Mouse (Mus musculus) macrophage (primary cell): ENCODE measurements around the gene Ugcg. TPM values are rescaled to one million over a fixed set of nuclear protein-coding genes. Genes with fewer than 3 reads are reported as not detected.
A peak's percentile ranks its signal among the peaks of the same experiment; 100 is the strongest.

Source experiments
- H3K27ac ChIP-seq: fragments of 350-480 bp; formaldehyde crosslinking; 2 replicates; pipeline ENCODE4 v1.9.0; 2021
- H3K36me3 ChIP-seq: fragments of 350-480 bp; formaldehyde crosslinking; 2 replicates; pipeline ENCODE4 v1.9.0; 2021; ENCODE audit errors: inconsistent target
- H3K4me3 ChIP-seq: fragments of 350-480 bp; formaldehyde crosslinking; 2 replicates; pipeline ENCODE4 v1.9.0; 2021; ENCODE audit errors: inconsistent target
- H3K79me2 ChIP-seq: fragments of 350-480 bp; formaldehyde crosslinking; 2 replicates; pipeline ENCODE4 v1.9.0; 2021; ENCODE audit errors: inconsistent target
- WGBS: methylation state at CpG from one replicate; pipeline ENCODE4 v1.1.7; 2026; ENCODE audit warnings: inconsistent platforms; ENCODE audit not compliant: missing documents; 5-methylcytosine and 5-hydroxymethylcytosine counted together
- polyA plus RNA-seq: library from polyadenylated mRNA; stranded (reverse); fragments of 250-400 nt; gene quantifications from 3 replicates; pipeline ENCODE4 v1.2.4, GENCODE M21; 2018; ENCODE audit warnings: inconsistent platforms

The Ugcg gene
- polyA plus RNA-seq, 1 experiment from 2014 or later, result 16.7 TPM

- Histone ChIP-seq H3K4me3 (no peak overlapping the region), H3K27ac (no peak overlapping the region), H3K79me2 (no peaks in the 10 kb centered on the region), H3K36me3 (no peaks in the 10 kb centered on the region)
- 86% methylated on average over 4 of the region's 6 CpGs for WGBS
Observed at GRCm38 (mm10) chr4:59231266-59232055, 42.4 kb downstream of the Ugcg start.

GRCm38 (mm10) chr4:59234014-59234413 lies 45.0 kb downstream of the Ugcg start:
- no peak overlapping the region for H3K27ac ChIP-seq

GRCm38 (mm10) chr4:59234451-59235216 lies 45.6 kb downstream of the Ugcg start:
- H3K27ac ChIP-seq, result no peak overlapping the region
- H3K79me2 ChIP-seq, result no peaks in the 10 kb centered on the region
- H3K4me3 ChIP-seq, result no peak overlapping the region
- 90% methylated on average over 23 of the region's 23 CpGs for WGBS
- no peaks in the 10 kb centered on the region for H3K36me3 ChIP-seq

More at GRCm38 (mm10) chr4:59234014-59234413, 45.0 kb downstream of the Ugcg start:
- H3K36me3 ChIP-seq, result no peaks in the 10 kb centered on the region
- no peaks in the 10 kb centered on the region for H3K79me2 ChIP-seq
- WGBS, result 96% methylated on average over 8 of the region's 10 CpGs
- no peak overlapping the region for H3K4me3 ChIP-seq

- H3K27ac ChIP-seq, result no peak overlapping the region
- WGBS, result 68% methylated on average over 2 of the region's 3 CpGs
- H3K36me3 ChIP-seq, result no peaks in the 10 kb centered on the region
- no peak overlapping the region for H3K4me3 ChIP-seq
- no peaks in the 10 kb centered on the region for H3K79me2 ChIP-seq
Observed at GRCm38 (mm10) chr4:59236362-59236761, 47.3 kb downstream of the Ugcg start.

- peak overlapping the region; percentile 94 for H3K27ac ChIP-seq
- no peaks in the 10 kb centered on the region for H3K36me3 ChIP-seq
- H3K4me3 ChIP-seq, result peak overlapping the region; percentile 10; the same call in 1 of the 2 replicates
- WGBS, result 2% methylated on average over 9 of the region's 9 CpGs
- no peaks in the 10 kb centered on the region for H3K79me2 ChIP-seq
Observed at GRCm38 (mm10) chr4:59238641-59239311, 49.7 kb downstream of the Ugcg start.

GRCm38 (mm10) chr4:59239312-59239728 lies 50.3 kb downstream of the Ugcg start:
- H3K27ac ChIP-seq, result peak overlapping the region; percentile 94
- no peaks in the 10 kb centered on the region for H3K36me3 ChIP-seq
- H3K4me3 ChIP-seq, result peak overlapping the region; percentile 10; the same call in 1 of the 2 replicates
- 40% methylated on average over 9 of the region's 9 CpGs for WGBS
- H3K79me2 ChIP-seq, result no peaks in the 10 kb centered on the region

GRCm38 (mm10) chr4:59240160-59240559 lies 51.1 kb downstream of the Ugcg start:
- H3K79me2 ChIP-seq, result no peaks in the 10 kb centered on the region
- 86% methylated on average over 9 of the region's 9 CpGs for WGBS
- H3K4me3 ChIP-seq, result no peak overlapping the region
- H3K27ac ChIP-seq, result peak overlapping the region; percentile 94
- H3K36me3 ChIP-seq, result no peaks in the 10 kb centered on the region

GRCm38 (mm10) chr4:59241096-59241495 lies 52.0 kb downstream of the Ugcg start:
- Histone ChIP-seq H3K79me2 (no peaks in the 10 kb centered on the region), H3K36me3 (no peaks in the 10 kb centered on the region), H3K4me3 (no peak overlapping the region), H3K27ac (no peak overlapping the region)
- 94% methylated on average over 4 of the region's 4 CpGs for WGBS

- WGBS, result 96% methylated on average over 3 of the region's 3 CpGs
- H3K27ac ChIP-seq, result no peak overlapping the region
- no peaks in the 10 kb centered on the region for H3K36me3 ChIP-seq
- no peak overlapping the region for H3K4me3 ChIP-seq
- H3K79me2 ChIP-seq, result no peaks in the 10 kb centered on the region
Observed at GRCm38 (mm10) chr4:59242221-59242620, 53.2 kb downstream of the Ugcg start.

- H3K79me2 ChIP-seq, result no peaks in the 10 kb centered on the region
- WGBS, result 50% methylated on average over 7 of the region's 7 CpGs
Observed at GRCm38 (mm10) chr4:59243802-59244493, 54.9 kb downstream of the Ugcg start.

GRCm38 (mm10) chr4:59244791-59245555 lies 55.9 kb downstream of the Ugcg start:
- 86% methylated on average over 7 of the region's 7 CpGs for WGBS
- Histone ChIP-seq H3K4me3 (no peak overlapping the region), H3K27ac (peak overlapping the region; percentile 62), H3K79me2 (no peaks in the 10 kb centered on the region), H3K36me3 (no peaks in the 10 kb centered on the region)

More at GRCm38 (mm10) chr4:59243802-59244493, 54.9 kb downstream of the Ugcg start:
- Histone ChIP-seq H3K4me3 (no peak overlapping the region), H3K27ac (peak overlapping the region; percentile 62), H3K36me3 (no peaks in the 10 kb centered on the region)

GRCm38 (mm10) chr4:59245776-59246175 lies 56.7 kb downstream of the Ugcg start:
- H3K79me2 ChIP-seq, result no peaks in the 10 kb centered on the region
- 100% methylated on average over 4 of the region's 4 CpGs for WGBS
- no peaks in the 10 kb centered on the region for H3K36me3 ChIP-seq
- no peak overlapping the region for H3K27ac ChIP-seq
- H3K4me3 ChIP-seq, result no peak overlapping the region

- Histone ChIP-seq H3K27ac (no peak overlapping the region), H3K36me3 (no peaks in the 10 kb centered on the region)
Observed at GRCm38 (mm10) chr4:59247545-59247944, 58.5 kb downstream of the Ugcg start.

GRCm38 (mm10) chr4:59248035-59248434 lies 59.0 kb downstream of the Ugcg start:
- Histone ChIP-seq H3K79me2 (no peaks in the 10 kb centered on the region), H3K27ac (no peak overlapping the region), H3K36me3 (no peaks in the 10 kb centered on the region), H3K4me3 (no peak overlapping the region)

More at GRCm38 (mm10) chr4:59247545-59247944, 58.5 kb downstream of the Ugcg start:
- Histone ChIP-seq H3K79me2 (no peaks in the 10 kb centered on the region), H3K4me3 (no peak overlapping the region)
- 100% methylated on average over 1 of the region's 1 CpGs for whole genome bisulfite sequencing
